Mouse (Mus musculus): ENCODE results near the gene Cltc.

- peak; percentile 42; the same call in 1 of the 2 replicates for TF ChIP-seq POLR2A (IDR thresholded peaks at IDR 0.05; ENCODE audit: extremely low read depth, insufficient read depth, low read length)
- no peak for TF ChIP-seq CTCF (IDR thresholded peaks at IDR 0.05; ENCODE audit: extremely low read depth, insufficient read depth, low read length)
Observed at GRCm38 (mm10) chr11:86756156-86757141, 916 bp downstream of the Cltc start.

Measured in cortical plate, adult 2 months (tissue).